Comparison of ENCODE assay signal across 10 mouse cellular contexts in genomic region chr19:7018546-7018945, GRCm38 (mm10). TPM values are rescaled to one million over a fixed set of nuclear protein-coding genes. Genes with fewer than 3 reads are reported as not detected.
DNase-seq lines count a peak whose midpoint lies in the region; ATAC-seq and TF ChIP-seq lines count a peak whose summit lies in the region.
"Had no signal": no experiment of that assay in that cellular context is flagged by ENCODE, and none has a peak within 500 bp of the region (broad histone marks: within the 10 kb centered on the region; RNA-seq: fewer than 3 reads in every experiment).

No protein-coding gene starts in this region.

- no peak for TF ChIP-seq POLR2A in heart, adult 2 months (IDR thresholded peaks at IDR 0.05; ENCODE audit: insufficient read depth, low read depth, low read length)

- peak overlapping the region; percentile 33; the same call in 1 of the 2 replicates for H3K27ac ChIP-seq in heart, adult 2 months
- no peak overlapping the region for H3K27ac ChIP-seq in neural tube, embryonic 11.5 days (ENCODE audit: low read depth, low read length)
- peak overlapping the region; percentile 98 for H3K27ac ChIP-seq in liver, embryonic 13.5 days

- H3K9ac ChIP-seq in heart, adult 2 months (ENCODE audit: low read depth, low read length) = no peak overlapping the region
- no peak overlapping the region for H3K9ac ChIP-seq in neural tube, embryonic 11.5 days (ENCODE audit: low read length)
- H3K9ac ChIP-seq in liver, embryonic 13.5 days = peak overlapping the region; percentile 92

- no peak overlapping the region for H3K4me3 ChIP-seq in heart, adult 2 months
- H3K4me3 ChIP-seq in neural tube, embryonic 11.5 days (ENCODE audit: low read depth, low read length) = no peak overlapping the region
- H3K4me3 ChIP-seq in liver, embryonic 13.5 days (replicated peaks) = peak overlapping the region; percentile 74

- H3K4me2 ChIP-seq in neural tube, embryonic 11.5 days (ENCODE audit: low read depth) = 0 out of 2 replicates have a peak overlapping the region, but pooled peaks have one; percentile 2
- H3K4me2 ChIP-seq in liver, embryonic 13.5 days = peak overlapping the region; percentile 89

- ATAC-seq in neural tube, embryonic 11.5 days (ENCODE audit: insufficient read depth, low FRiP score, low TSS enrichment) = no peak
- ATAC-seq in liver, embryonic 13.5 days (ENCODE audit: low read depth) = peak; percentile 12

- peak in 1 of 2 experiments; percentile 21 for DNase-seq in heart, adult 2 months
- no peak for DNase-seq in heart, postnatal 10 days
- DNase-seq in neural tube, embryonic 11.5 days (ENCODE audit: low spot score) = no peak
- no peak for DNase-seq in neural tube, embryonic 10.5 days (ENCODE audit: extremely low spot score, low spot score)
- no peak for DNase-seq in liver, embryonic 13.5 days
- peak; percentile 46 for DNase-seq in thymus, postnatal 25 days
- no peak for DNase-seq in embryo, embryonic 11 days
- DNase-seq in urinary bladder, postnatal 4 days (ENCODE audit: low spot score in 2 of 2) = no peak
- DNase-seq: cerebellum, adult 11 months; kidney, adult 8-10 months had no signal

- no peak for TF ChIP-seq EP300 in heart, adult 2 months (IDR thresholded peaks at IDR 0.05; ENCODE audit: insufficient read depth, low read depth, low read length)

- 71% methylated on average over 11 of the region's 11 CpGs for WGBS in heart, adult 2 months
- WGBS in neural tube, embryonic 11.5 days = 92% methylated on average over 11 of the region's 11 CpGs
- WGBS in liver, embryonic 13.5 days (ENCODE audit: insufficient replicate concordance) = 21% methylated on average over 11 of the region's 11 CpGs

- no peaks in the 10 kb centered on the region for H3K36me3 ChIP-seq in heart, adult 2 months (ENCODE audit: control insufficient read depth, insufficient read depth, low read length)
- peaks cover 33% of the 10 kb centered on the region for H3K36me3 ChIP-seq in neural tube, embryonic 11.5 days (ENCODE audit: control insufficient read depth, insufficient read depth, low read length)
- H3K36me3 ChIP-seq in liver, embryonic 13.5 days = peaks cover 73% of the 10 kb centered on the region

- H3K4me1 ChIP-seq in heart, adult 2 months (ENCODE audit: control insufficient read depth, insufficient read depth, low read length) = no peaks in the 10 kb centered on the region; the same call in 1 of the 2 replicates
- H3K4me1 ChIP-seq in neural tube, embryonic 11.5 days (ENCODE audit: control insufficient read depth, insufficient read depth, low read length) = no peaks in the 10 kb centered on the region
- H3K4me1 ChIP-seq in liver, embryonic 13.5 days (replicated peaks) = peaks cover 53% of the 10 kb centered on the region

- TF ChIP-seq CTCF in heart, adult 2 months (IDR thresholded peaks at IDR 0.05) = no peak

- H3K9me3 ChIP-seq in neural tube, embryonic 11.5 days (ENCODE audit: control insufficient read depth, low read length) = no peaks in the 10 kb centered on the region
- H3K9me3 ChIP-seq in liver, embryonic 13.5 days (replicated peaks) = no peaks in the 10 kb centered on the region

- intact Hi-C loops in heart, adult 2 months (cut with DNase I) = no loop called here
- intact Hi-C loops in heart, postnatal 10 days (cut with DNase I) = no loop called here

- H3K27me3 ChIP-seq in heart, adult 2 months (ENCODE audit: control insufficient read depth, insufficient read depth, low read length) = no peaks in the 10 kb centered on the region
- no peaks in the 10 kb centered on the region for H3K27me3 ChIP-seq in neural tube, embryonic 11.5 days (ENCODE audit: control insufficient read depth, insufficient read depth, low read length)
- H3K27me3 ChIP-seq in liver, embryonic 13.5 days = no peaks in the 10 kb centered on the region

- no peaks in the 10 kb centered on the region for H3K79me2 ChIP-seq in heart, adult 2 months (replicated peaks; ENCODE audit: control insufficient read depth, insufficient read depth, low read length)

RNA-seq across cellular contexts. Expression of gene Fermt3, which starts 0.7 kb away (rescaled TPM):
- total RNA-seq in heart, adult 2 months (2021) = 1 to 10 TPM; 5.2 to 9.0 TPM
- polyA plus RNA-seq in heart, adult 2 months (2012; rRNA removed) = 4.7 and 7.8 TPM in 2 replicates
- 1 to 10 TPM; 5.2 to 6.6 TPM for total RNA-seq in heart, postnatal 10 days (2021)
- 8.8 and 9.5 TPM in 2 replicates for polyA plus RNA-seq in neural tube, embryonic 11.5 days (2014; fragmentation: Nextera tagmentation; extraction: Ambion mirVana)
- 106 and 107 TPM in 2 replicates for polyA plus RNA-seq in liver, embryonic 13.5 days (2015; fragmentation: Nextera tagmentation; extraction: Ambion mirVana)

RNA-seq across cellular contexts. Expression of gene Stip1, which starts 21.2 kb away (rescaled TPM):
- total RNA-seq in heart, adult 2 months (2021) = 100 to 1,000 TPM; 117 to 121 TPM
- 49.9 and 80.2 TPM in 2 replicates for polyA plus RNA-seq in heart, adult 2 months (2012; rRNA removed)
- total RNA-seq in heart, postnatal 10 days (2021) = 100 to 1,000 TPM; 104 to 117 TPM
- 423 and 425 TPM in 2 replicates for polyA plus RNA-seq in neural tube, embryonic 11.5 days (2014; fragmentation: Nextera tagmentation; extraction: Ambion mirVana)
- polyA plus RNA-seq in liver, embryonic 13.5 days (2015; fragmentation: Nextera tagmentation; extraction: Ambion mirVana) = 158 and 201 TPM in 2 replicates

RNA-seq across cellular contexts. Expression of gene Trpt1, which starts 22.6 kb away (rescaled TPM):
- 10 to 100 TPM; 20.7 to 26.3 TPM for total RNA-seq in heart, adult 2 months (2021)
- 26.4 and 30.7 TPM in 2 replicates for polyA plus RNA-seq in heart, adult 2 months (2012; rRNA removed)
- total RNA-seq in heart, postnatal 10 days (2021) = 10 to 100 TPM; 21.2 to 21.9 TPM
- polyA plus RNA-seq in neural tube, embryonic 11.5 days (2014; fragmentation: Nextera tagmentation; extraction: Ambion mirVana) = 9.7 and 12.1 TPM in 2 replicates
- polyA plus RNA-seq in liver, embryonic 13.5 days (2015; fragmentation: Nextera tagmentation; extraction: Ambion mirVana) = 2.1 and 2.3 TPM in 2 replicates

RNA-seq across cellular contexts. Expression of gene Nudt22, which starts 22.6 kb away (rescaled TPM):
- 10 to 100 TPM; 25.5 to 33.6 TPM for total RNA-seq in heart, adult 2 months (2021)
- 44.5 and 47.4 TPM in 2 replicates for polyA plus RNA-seq in heart, adult 2 months (2012; rRNA removed)
- total RNA-seq in heart, postnatal 10 days (2021) = 10 to 100 TPM; 27.3 to 29.7 TPM
- polyA plus RNA-seq in neural tube, embryonic 11.5 days (2014; fragmentation: Nextera tagmentation; extraction: Ambion mirVana) = 19.6 and 20.5 TPM in 2 replicates
- 10.7 and 11.1 TPM in 2 replicates for polyA plus RNA-seq in liver, embryonic 13.5 days (2015; fragmentation: Nextera tagmentation; extraction: Ambion mirVana)

RNA-seq across cellular contexts. Expression of gene Dnajc4, which starts 26.2 kb away (rescaled TPM):
- 10 to 100 TPM; 45.6 to 57.4 TPM for total RNA-seq in heart, adult 2 months (2021)
- polyA plus RNA-seq in heart, adult 2 months (2012; rRNA removed) = 57.6 and 68.4 TPM in 2 replicates
- total RNA-seq in heart, postnatal 10 days (2021) = 10 to 100 TPM; 59.4 to 62.4 TPM
- polyA plus RNA-seq in neural tube, embryonic 11.5 days (2014; fragmentation: Nextera tagmentation; extraction: Ambion mirVana) = 16.2 and 17.3 TPM in 2 replicates
- polyA plus RNA-seq in liver, embryonic 13.5 days (2015; fragmentation: Nextera tagmentation; extraction: Ambion mirVana) = 9.8 and 11.8 TPM in 2 replicates

Comparison
In these comparisons a context has a peak if more than half of its experiments do, and no peak if none do; other contexts are left out.
1. RNA of gene Fermt3, which starts 0.7 kb away (polyA plus RNA-seq): 106 to 107 TPM in liver, embryonic 13.5 days; 8.8 to 9.5 TPM in neural tube, embryonic 11.5 days and 4.7 to 7.8 TPM in heart, adult 2 months; every median in the first group is over 10 times any median in the second.